Mouse (Mus musculus): ENCODE results near the gene Ccpg1os. TPM values are rescaled to one million over a fixed set of nuclear protein-coding genes. Genes with fewer than 3 reads are reported as not detected.

The Ccpg1os gene
- total RNA-seq, 2 experiments from 2014 or later, result 5.1 to 5.2 TPM

GRCm38 (mm10) chr9:72983066-72983465, 2.1 kb downstream of the Ccpg1os start:
- DNase-seq, result no peak

GRCm38 (mm10) chr9:72975242-72975641, 9.9 kb downstream of the Ccpg1os start:
- DNase-seq, result no peak

GRCm38 (mm10) chr9:72974734-72975133, 10.4 kb downstream of the Ccpg1os start:
- DNase-seq, result no peak

- DNase-seq, result no peak
Observed at GRCm38 (mm10) chr9:72972984-72973383, 12.2 kb downstream of the Ccpg1os start.

GRCm38 (mm10) chr9:72972435-72972834, 12.7 kb downstream of the Ccpg1os start:
- DNase-seq, result no peak

GRCm38 (mm10) chr9:72969874-72970273, 15.3 kb downstream of the Ccpg1os start:
- DNase-seq, result no peak

- DNase-seq, result no peak
Observed at GRCm38 (mm10) chr9:72968349-72969061, 16.7 kb downstream of the Ccpg1os start.

- no peak for DNase-seq
Observed at GRCm38 (mm10) chr9:72961959-72962358, 23.2 kb downstream of the Ccpg1os start.

- DNase-seq, result no peak
Observed at GRCm38 (mm10) chr9:72961346-72961745, 23.8 kb downstream of the Ccpg1os start.

GRCm38 (mm10) chr9:72958521-72959450, 26.4 kb downstream of the Ccpg1os start, which contains the start of the genes Dyx1c1 and Gm44503:
TSS of gene Dyx1c1 (plus strand) at chr9:72958785.
TSS of gene Gm44503 (plus strand) at chr9:72958852.
- peak; percentile 58 for DNase-seq

GRCm38 (mm10) chr9:72955546-72955945, 29.6 kb downstream of the Ccpg1os start:
- peak; percentile 20 for DNase-seq

GRCm38 (mm10) chr9:72954746-72955145, 30.4 kb downstream of the Ccpg1os start:
- DNase-seq, result no peak

- no peak for DNase-seq
Observed at GRCm38 (mm10) chr9:72949572-72949971, 35.6 kb downstream of the Ccpg1os start.

GRCm38 (mm10) chr9:72947010-72947409, 38.2 kb downstream of the Ccpg1os start:
- no peak for DNase-seq

GRCm38 (mm10) chr9:72944286-72944685, 40.9 kb downstream of the Ccpg1os start:
- no peak for DNase-seq

GRCm38 (mm10) chr9:72943424-72943823, 41.8 kb downstream of the Ccpg1os start:
- no peak for DNase-seq

GRCm38 (mm10) chr9:72936301-72936700, 48.9 kb downstream of the Ccpg1os start:
- DNase-seq, result no peak

GRCm38 (mm10) chr9:72935309-72935708, 49.9 kb downstream of the Ccpg1os start:
- DNase-seq, result no peak

- DNase-seq, result no peak
Observed at GRCm38 (mm10) chr9:72931166-72931790, 53.9 kb downstream of the Ccpg1os start.
